Comparison of ENCODE assay signal across 11 mouse cellular contexts in the genomic region with DNA sequence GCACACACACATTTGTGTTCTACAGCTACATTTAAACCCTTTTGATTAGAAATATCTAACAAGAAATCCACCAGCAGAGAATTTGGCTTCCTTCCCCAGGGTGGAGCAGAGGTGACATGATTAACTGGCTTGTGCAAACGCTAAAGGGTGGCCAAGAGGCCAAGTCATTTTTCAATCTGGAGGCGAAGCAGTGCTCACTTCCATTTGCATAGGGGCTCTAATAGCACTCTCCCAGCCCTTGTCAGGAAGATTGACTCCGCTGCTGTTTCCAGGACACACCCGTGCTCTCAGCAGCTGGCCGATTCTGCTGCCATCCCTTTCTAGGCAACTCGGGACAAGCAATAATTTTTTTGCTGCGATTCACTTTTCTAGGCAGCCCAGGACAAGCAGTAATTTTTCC. TPM values are rescaled to one million over a fixed set of nuclear protein-coding genes. Genes with fewer than 3 reads are reported as not detected.
A peak's percentile ranks its signal among the peaks of the same experiment; 100 is the strongest.
DNase-seq lines count a peak whose midpoint lies in the region; ATAC-seq and TF ChIP-seq lines count a peak whose summit lies in the region.
"Had no signal": no experiment of that assay in that cellular context is flagged by ENCODE, and none has a peak within 500 bp of the region (broad histone marks: within the 10 kb centered on the region; RNA-seq: fewer than 3 reads in every experiment).

No protein-coding gene starts in this region.

- no peaks in the 10 kb centered on the region for H3K79me2 ChIP-seq in heart, adult 2 months (replicated peaks; ENCODE audit: control insufficient read depth, insufficient read depth, low read length)

- H3K9ac ChIP-seq in heart, adult 2 months (ENCODE audit: low read depth, low read length) = no peak overlapping the region
- no peak overlapping the region for H3K9ac ChIP-seq in neural tube, embryonic 11.5 days (ENCODE audit: low read length)
- H3K9ac ChIP-seq in liver, embryonic 12.5 days = no peak overlapping the region
- H3K9ac ChIP-seq: heart, embryonic 13.5 days had no signal

- H3K4me2 ChIP-seq in neural tube, embryonic 11.5 days (ENCODE audit: low read depth) = peak overlapping the region; percentile 6; the same call in 1 of the 2 replicates
- H3K4me2 ChIP-seq in liver, embryonic 12.5 days = no peak overlapping the region
- H3K4me2 ChIP-seq: heart, embryonic 13.5 days had no signal

- intact Hi-C loops in heart, adult 2 months (cut with DNase I) = loop anchor here (5.0 kb wide), 1 partner anchor 55 kb away; no protein-coding TSS in a partner anchor
- intact Hi-C loops in gastrocnemius, postnatal 14 days (cut with DNase I; ENCODE audit: low total_unique reads) = no loop called here

- H3K4me3 ChIP-seq in heart, adult 2 months = no peak overlapping the region
- H3K4me3 ChIP-seq in heart, embryonic 10.5 days = no peak overlapping the region
- H3K4me3 ChIP-seq in kidney, adult 2 months (ENCODE audit: insufficient read depth, low read depth, low read length) = no peak overlapping the region
- no peak overlapping the region for H3K4me3 ChIP-seq in neural tube, embryonic 11.5 days (ENCODE audit: low read depth, low read length)
- H3K4me3 ChIP-seq in liver, embryonic 12.5 days = no peak overlapping the region
- no peak overlapping the region for H3K4me3 ChIP-seq in thymus, adult 2 months (ENCODE audit: control insufficient read depth, insufficient read depth, low read length)
- H3K4me3 ChIP-seq: heart, embryonic 13.5 days; megakaryocyte, embryonic 14.5 days had no signal

- no peaks in the 10 kb centered on the region for H3K9me3 ChIP-seq in heart, embryonic 10.5 days
- no peaks in the 10 kb centered on the region for H3K9me3 ChIP-seq in neural tube, embryonic 11.5 days (ENCODE audit: control insufficient read depth, low read length)
- no peaks in the 10 kb centered on the region for H3K9me3 ChIP-seq in liver, embryonic 12.5 days (replicated peaks)
- H3K9me3 ChIP-seq: heart, embryonic 13.5 days; megakaryocyte, embryonic 14.5 days had no signal

- H3K27ac ChIP-seq in heart, adult 2 months = peak overlapping the region; percentile 40
- H3K27ac ChIP-seq in heart, embryonic 10.5 days = no peak overlapping the region
- no peak overlapping the region for H3K27ac ChIP-seq in kidney, adult 2 months (ENCODE audit: insufficient read depth, low read depth, low read length)
- peak overlapping the region; percentile 86 for H3K27ac ChIP-seq in neural tube, embryonic 11.5 days (ENCODE audit: low read depth, low read length)
- H3K27ac ChIP-seq in liver, embryonic 12.5 days = no peak overlapping the region
- H3K27ac ChIP-seq in thymus, adult 2 months (ENCODE audit: control insufficient read depth, insufficient read depth, low read length) = no peak overlapping the region
- H3K27ac ChIP-seq: heart, embryonic 13.5 days had no signal

- no peaks in the 10 kb centered on the region for H3K36me3 ChIP-seq in heart, adult 2 months (ENCODE audit: control insufficient read depth, insufficient read depth, low read length)
- no peaks in the 10 kb centered on the region for H3K36me3 ChIP-seq in heart, embryonic 10.5 days
- no peaks in the 10 kb centered on the region for H3K36me3 ChIP-seq in kidney, adult 2 months (ENCODE audit: control insufficient read depth, insufficient read depth, low read length)
- no peaks in the 10 kb centered on the region for H3K36me3 ChIP-seq in neural tube, embryonic 11.5 days (ENCODE audit: control insufficient read depth, insufficient read depth, low read length)
- no peaks in the 10 kb centered on the region for H3K36me3 ChIP-seq in liver, embryonic 12.5 days
- no peaks in the 10 kb centered on the region for H3K36me3 ChIP-seq in thymus, adult 2 months (ENCODE audit: control insufficient read depth, insufficient read depth, low read length)
- H3K36me3 ChIP-seq: heart, embryonic 13.5 days had no signal

- TF ChIP-seq CTCF in heart, adult 2 months (IDR thresholded peaks at IDR 0.05) = no peak
- TF ChIP-seq CTCF in kidney, adult 2 months (conservative IDR thresholded peaks at IDR 0.05; ENCODE audit: insufficient read depth, insufficient read length, low read depth, low read length) = no peak
- TF ChIP-seq CTCF in thymus, adult 2 months (IDR thresholded peaks at IDR 0.05; ENCODE audit: borderline replicate concordance, control insufficient read depth, extremely low read depth, insufficient read depth, low read length, poor library complexity) = no peak

- 18% methylated on average over 7 of the region's 7 CpGs for WGBS in heart, adult 2 months
- 42% methylated on average over 7 of the region's 7 CpGs for WGBS in heart, embryonic 10.5 days
- WGBS in kidney, adult 2 months = 5% methylated on average over 7 of the region's 7 CpGs
- WGBS in neural tube, embryonic 11.5 days = 5% methylated on average over 7 of the region's 7 CpGs
- WGBS in liver, embryonic 12.5 days (ENCODE audit: insufficient replicate concordance) = 47% methylated on average over 7 of the region's 7 CpGs
- 11% methylated on average over 7 of the region's 7 CpGs for WGBS in thymus, adult 2 months

- ATAC-seq in neural tube, embryonic 11.5 days (ENCODE audit: insufficient read depth, low FRiP score, low TSS enrichment) = peak; percentile 90
- no peak for ATAC-seq in liver, embryonic 12.5 days

- H3K4me1 ChIP-seq in heart, adult 2 months (ENCODE audit: control insufficient read depth, insufficient read depth, low read length) = peaks cover 7% of the 10 kb centered on the region
- peaks cover 14% of the 10 kb centered on the region for H3K4me1 ChIP-seq in heart, embryonic 10.5 days
- no peaks in the 10 kb centered on the region for H3K4me1 ChIP-seq in kidney, adult 2 months (ENCODE audit: control insufficient read depth, insufficient read depth, low read length)
- peaks cover 21% of the 10 kb centered on the region for H3K4me1 ChIP-seq in neural tube, embryonic 11.5 days (ENCODE audit: control insufficient read depth, insufficient read depth, low read length)
- peaks cover 29% of the 10 kb centered on the region for H3K4me1 ChIP-seq in liver, embryonic 12.5 days
- H3K4me1 ChIP-seq in thymus, adult 2 months (replicated peaks; ENCODE audit: control insufficient read depth, insufficient read depth, low read length) = no peaks in the 10 kb centered on the region

- peak; percentile 27 to 54 for DNase-seq in heart, adult 2 months
- DNase-seq in heart, embryonic 10.5 days (ENCODE audit: low spot score) = no peak
- peak; percentile 15 for DNase-seq in gastrocnemius, postnatal 14 days
- DNase-seq in kidney, adult 2 months = peak; percentile 76
- peak; percentile 66 for DNase-seq in neural tube, embryonic 11.5 days (ENCODE audit: low spot score)
- no peak for DNase-seq in spleen, adult 12 weeks (ENCODE audit: low spot score)
- no peak for DNase-seq in thymus, adult 2 months
- DNase-seq: thymus, postnatal 25 days had no signal

- no peak for TF ChIP-seq POLR2A in heart, adult 2 months (IDR thresholded peaks at IDR 0.05; ENCODE audit: insufficient read depth, low read depth, low read length)
- no peak for TF ChIP-seq POLR2A in kidney, adult 2 months (IDR thresholded peaks at IDR 0.05; ENCODE audit: low read depth, low read length)
- no peak for TF ChIP-seq POLR2A in thymus, adult 2 months (IDR thresholded peaks at IDR 0.05; ENCODE audit: control insufficient read depth, extremely low read depth, insufficient read depth, low read length, poor library complexity)

- no peaks in the 10 kb centered on the region for H3K27me3 ChIP-seq in heart, adult 2 months (ENCODE audit: control insufficient read depth, insufficient read depth, low read length)
- no peaks in the 10 kb centered on the region for H3K27me3 ChIP-seq in heart, embryonic 10.5 days (ENCODE audit: insufficient read depth, poor library complexity, severe bottlenecking)
- H3K27me3 ChIP-seq in kidney, adult 2 months (replicated peaks; ENCODE audit: control insufficient read depth, insufficient read depth, low read length) = no peaks in the 10 kb centered on the region
- no peaks in the 10 kb centered on the region for H3K27me3 ChIP-seq in neural tube, embryonic 11.5 days (ENCODE audit: control insufficient read depth, insufficient read depth, low read length)
- no peaks in the 10 kb centered on the region for H3K27me3 ChIP-seq in liver, embryonic 12.5 days (replicated peaks)
- H3K27me3 ChIP-seq in thymus, adult 2 months (ENCODE audit: control insufficient read depth, insufficient read depth, low read length) = no peaks in the 10 kb centered on the region
- H3K27me3 ChIP-seq: megakaryocyte, embryonic 14.5 days had no signal

- TF ChIP-seq EP300 in heart, adult 2 months (IDR thresholded peaks at IDR 0.05; ENCODE audit: insufficient read depth, low read depth, low read length) = no peak

RNA-seq across cellular contexts. Expression of gene Rbp2, which starts 11.2 kb away (rescaled TPM):
- total RNA-seq in heart, adult 2 months (2021) = under 1 TPM in 1 of 2 experiments, not detected in 1; 0.44 TPM
- not detected in 2 replicates for polyA plus RNA-seq in heart, adult 2 months (2012; rRNA removed)
- 0.60 and 1.9 TPM in 2 replicates for polyA plus RNA-seq in heart, embryonic 10.5 days (2016; fragmentation: Nextera tagmentation; extraction: Ambion mirVana)
- total RNA-seq in gastrocnemius, postnatal 14 days (2021) = not detected
- polyA plus RNA-seq in kidney, adult 2 months (2012; rRNA removed) = not detected in 2 replicates
- 2.3 and 2.5 TPM in 2 replicates for polyA plus RNA-seq in neural tube, embryonic 11.5 days (2014; fragmentation: Nextera tagmentation; extraction: Ambion mirVana)
- 2.2 and 2.7 TPM in 2 replicates for polyA plus RNA-seq in liver, embryonic 12.5 days (2016; fragmentation: Nextera tagmentation; extraction: Ambion mirVana)
- 0.38 TPM in 1 of 2 replicates, not detected in the other for polyA plus RNA-seq in thymus, adult 2 months (2012; rRNA removed)
- polyA plus RNA-seq: heart, embryonic 13.5 days had no signal

Comparison
In these comparisons a context has a peak if more than half of its experiments do, and no peak if none do; other contexts are left out.
1. DNase-seq: peak in heart, adult 2 months (2 of 2), gastrocnemius, postnatal 14 days (single experiment), kidney, adult 2 months (single experiment) and neural tube, embryonic 11.5 days (single experiment); none in heart, embryonic 10.5 days (single experiment), spleen, adult 12 weeks (single experiment) and thymus, adult 2 months (single experiment).
2. H3K27ac ChIP-seq: peak in heart, adult 2 months (single experiment) and neural tube, embryonic 11.5 days (single experiment); none in heart, embryonic 10.5 days (single experiment), kidney, adult 2 months (single experiment), liver, embryonic 12.5 days (single experiment) and thymus, adult 2 months (single experiment).